Mouse (Mus musculus): ENCODE results near the gene Olfr8.
"Not testable (repeated sequence)": the region's sequence is repeated elsewhere in the genome, so short reads cannot be mapped to it uniquely, and the experiment has no call there.

Olfr8 gene

GRCm38 (mm10) chr10:78950336-78950735, at the start of gene Olfr8:
Gene Olfr8, plus strand, starts transcription at chr10:78950636.
- not testable (repeated sequence) for DNase-seq (ENCODE audit: low read depth, low spot score)

- DNase-seq (ENCODE audit: low read depth, low spot score), result not testable (repeated sequence)
These were observed 37.6 kb upstream of the Olfr8 start, which contains the start of gene Olfr1354 for GRCm38 (mm10) chr10:78912871-78913270. Gene Olfr1354, plus strand, starts transcription at chr10:78913171.

GRCm38 (mm10) chr10:78963009-78963408, 12.6 kb downstream of the Olfr8 start, which contains the start of gene Olfr1353:
Gene Olfr1353, plus strand, starts transcription at chr10:78963309.
- DNase-seq (ENCODE audit: low read depth, low spot score), result not testable (repeated sequence)

DNA sequence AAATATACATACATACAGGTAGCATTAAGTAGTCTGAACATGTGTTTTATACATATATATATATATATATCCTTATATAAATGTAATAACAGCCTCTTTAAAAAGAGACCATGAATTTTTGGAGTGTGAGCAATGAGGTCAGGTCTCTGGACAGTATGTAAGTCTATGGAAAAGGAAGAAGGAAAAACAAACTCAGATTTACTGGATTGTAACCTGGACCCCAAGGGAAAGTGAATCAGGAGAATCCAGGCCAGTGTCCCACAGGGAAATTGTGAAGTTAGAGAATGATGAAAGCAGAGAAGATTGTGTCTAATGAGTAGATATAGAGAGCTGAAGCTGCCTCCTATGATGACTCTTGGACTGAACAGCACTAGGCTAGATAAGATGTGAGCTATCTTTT, 30.3 kb downstream of the Olfr8 start, which contains the start of gene Olfr1352:
Gene Olfr1352, plus strand, starts transcription at position 301 of the 400 bp plus-strand sequence.
- no peak for DNase-seq (ENCODE audit: low read depth, low spot score)

All from retina, adult 2 months (tissue).